Mouse (Mus musculus) testis, adult 2 months (tissue): ENCODE measurements around the gene Gdap1l1.

Source experiments
- CTCF ChIP-seq: fragments of 200-500 bp; IDR thresholded peaks from 2 replicates; pipeline ENCODE4 v1.5.1; 2012; ENCODE audit warnings: low read depth, mild to moderate bottlenecking, inconsistent platforms, low read length, moderate library complexity; ENCODE audit not compliant: control insufficient read depth, insufficient read depth, insufficient replicate concordance
- POLR2A ChIP-seq: fragments of 200-500 bp; IDR thresholded peaks from 2 replicates; pipeline ENCODE4 v1.6.1; 2012; ENCODE audit warnings: low read depth, mild to moderate bottlenecking, inconsistent platforms, low read length, moderate library complexity; ENCODE audit not compliant: control insufficient read depth

DNA sequence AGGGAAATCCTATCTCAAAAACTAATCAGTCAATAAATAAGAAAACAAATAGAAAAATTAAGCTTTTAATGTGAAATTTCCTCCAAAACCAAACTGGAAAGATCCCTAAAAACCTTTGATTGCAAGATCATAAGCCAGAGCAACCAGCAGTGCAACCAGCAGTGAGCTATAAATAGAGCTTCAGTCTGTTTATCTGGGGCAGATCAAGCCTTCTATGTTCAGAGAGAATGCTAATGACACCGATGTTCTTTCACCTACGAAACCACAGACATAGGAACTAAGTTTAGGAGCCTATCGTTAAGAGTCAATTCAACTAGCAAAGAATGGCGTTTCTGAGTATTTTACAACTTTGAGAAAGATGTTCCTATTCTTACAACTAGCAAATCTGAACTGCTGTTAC lies 26.4 kb upstream of the Gdap1l1 start:
- TF ChIP-seq CTCF (no peak), POLR2A (no peak)
